Mouse (Mus musculus) gastrocnemius, adult 8-10 months (tissue): ENCODE measurements at regions not wholly inside any gene's neighbourhood (a gene's known extent, or its start where the extent isn't known, plus 50 kb on each side); places are given as distances from the start of the nearest gene placed in this dataset.

ENCODE experiments used
- DNase-seq, 2 experiments: peaks; one replicate each; pipeline ENCODE4 v3.0.0; 2022; ENCODE audit warnings: low spot score in 2 of 2

- no peak for DNase-seq
Observed at GRCm38 (mm10) chr13:64007688-64008087, 81.3 kb downstream of the Hsd17b3 start.

GRCm38 (mm10) chr13:64002945-64003459 lies 86.0 kb downstream of the Hsd17b3 start:
- no peak for DNase-seq

GRCm38 (mm10) chr13:64000303-64000702 lies 88.7 kb downstream of the Hsd17b3 start:
- no peak for DNase-seq

- DNase-seq = no peak
Observed at GRCm38 (mm10) chr13:63998647-63999046, 90.4 kb downstream of the Hsd17b3 start.

- no peak for DNase-seq
Observed at GRCm38 (mm10) chr13:63993857-63994477, 95.1 kb downstream of the Hsd17b3 start.

- no peak for DNase-seq
Observed at GRCm38 (mm10) chr13:63992989-63993388, 96.0 kb downstream of the Hsd17b3 start.

- DNase-seq = no peak
Observed at GRCm38 (mm10) chr13:63990480-63990958, 98.5 kb downstream of the Hsd17b3 start.

- DNase-seq = no peak
Observed at GRCm38 (mm10) chr13:63989769-63990168, 99.3 kb downstream of the Hsd17b3 start.

GRCm38 (mm10) chr13:63988263-63988662 lies 100.8 kb downstream of the Hsd17b3 start:
- DNase-seq = no peak

GRCm38 (mm10) chr13:63986681-63987080 lies 102.3 kb downstream of the Hsd17b3 start:
- DNase-seq = peak in 1 of 2 experiments; percentile 5

GRCm38 (mm10) chr13:63985590-63985989 lies 103.4 kb downstream of the Hsd17b3 start:
- DNase-seq = no peak

GRCm38 (mm10) chr13:63985086-63985485 lies 103.9 kb downstream of the Hsd17b3 start:
- no peak for DNase-seq

GRCm38 (mm10) chr13:63980012-63980691 lies 108.9 kb downstream of the Hsd17b3 start:
- DNase-seq = no peak

- no peak for DNase-seq
Observed at GRCm38 (mm10) chr13:63979581-63979980, 109.4 kb downstream of the Hsd17b3 start.

- DNase-seq = no peak
Observed at GRCm38 (mm10) chr13:63969907-63970306, 119.1 kb downstream of the Hsd17b3 start.

- DNase-seq = no peak
Observed at GRCm38 (mm10) chr13:63968623-63969022, 120.4 kb downstream of the Hsd17b3 start.

- DNase-seq = no peak
Observed at GRCm38 (mm10) chr13:63957098-63957497, 131.9 kb downstream of the Hsd17b3 start.

- DNase-seq = no peak
Observed at GRCm38 (mm10) chr13:63954305-63954704, 134.7 kb downstream of the Hsd17b3 start.

GRCm38 (mm10) chr13:63951922-63952734 lies 136.9 kb downstream of the Hsd17b3 start:
- no peak for DNase-seq

GRCm38 (mm10) chr13:63951136-63951535 lies 136.1 kb downstream of the Ercc6l2 start:
- no peak for DNase-seq
